15 mouse cellular contexts compared by ENCODE assay signal in the genomic region with DNA sequence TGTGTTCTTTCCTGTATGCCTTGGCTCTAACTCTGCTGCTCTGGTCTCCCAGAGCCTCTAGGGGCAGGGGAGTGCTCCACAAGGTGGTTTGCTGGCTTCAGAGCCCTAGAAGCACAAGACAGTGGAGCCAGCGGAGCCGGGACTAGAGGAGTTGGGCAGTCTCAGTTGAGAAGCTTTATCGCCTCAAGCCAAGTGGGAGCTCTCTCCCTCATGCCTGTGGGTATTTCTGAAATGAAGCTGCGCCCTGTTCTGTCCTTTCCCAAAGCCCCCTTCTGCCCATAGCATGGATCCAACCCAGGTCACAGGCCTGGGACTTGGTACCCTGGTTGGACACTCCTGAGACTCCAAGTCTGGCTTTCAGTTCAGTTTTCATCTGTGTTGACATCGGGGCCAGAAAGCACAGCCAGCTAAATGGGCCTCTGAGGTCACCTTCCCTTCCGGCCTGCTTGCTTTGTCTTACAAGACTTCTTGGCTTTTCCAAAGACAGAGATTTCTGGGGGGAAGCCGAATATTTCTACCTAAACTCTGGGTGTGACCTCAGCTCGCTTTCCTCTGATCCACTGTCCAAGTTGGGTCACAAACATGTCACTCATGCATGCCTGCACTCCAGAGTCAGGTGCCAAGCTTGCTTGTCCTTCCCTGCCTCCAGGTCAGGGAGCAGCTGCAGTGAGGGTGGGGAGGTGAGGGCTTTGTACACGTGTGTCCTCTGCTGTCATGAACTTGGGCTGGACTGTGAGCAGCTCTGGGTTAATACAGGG. TPM values are rescaled to one million over a fixed set of nuclear protein-coding genes. Genes with fewer than 3 reads are reported as not detected.
DNase-seq lines count a peak whose midpoint lies in the region; ATAC-seq and TF ChIP-seq lines count a peak whose summit lies in the region.
"Had no signal": no experiment of that assay in that cellular context is flagged by ENCODE, and none has a peak within 500 bp of the region (broad histone marks: within the 10 kb centered on the region; RNA-seq: fewer than 3 reads in every experiment).

No protein-coding gene starts in this region.

- peak; percentile 18 to 72 for DNase-seq in adrenal gland, adult (ENCODE audit: inconsistent age in 2 of 2, low spot score in 1 of 2)
- no peak for DNase-seq in adrenal gland, postnatal 25 days
- no peak for DNase-seq in hindbrain, postnatal 0 days (ENCODE audit: low spot score)
- DNase-seq in hindbrain, embryonic 11.5 days (ENCODE audit: low spot score), result no peak
- peak; percentile 41 for DNase-seq in heart, adult 8-10 months (ENCODE audit: low spot score)
- DNase-seq in kidney, postnatal 25 days, result peak; percentile 42 to 83
- DNase-seq in spleen, postnatal 36 days (ENCODE audit: low spot score in 2 of 2), result no peak
- DNase-seq: thymus, postnatal 25 days had no signal

- no peak for ATAC-seq in hindbrain, postnatal 0 days
- no peak for ATAC-seq in hindbrain, embryonic 11.5 days (ENCODE audit: low FRiP score)
- no peak for ATAC-seq in cerebellum, adult (ENCODE audit: insufficient number of reproducible peaks, low FRiP score, low TSS enrichment)

- no peak overlapping the region for H3K4me2 ChIP-seq in hindbrain, postnatal 0 days (ENCODE audit: low read depth, low read length)
- H3K4me2 ChIP-seq in hindbrain, embryonic 11.5 days (replicated peaks; ENCODE audit: low read depth, low read length), result no peak overlapping the region
- H3K4me2 ChIP-seq: heart, embryonic 15.5 days; liver, embryonic 15.5 days; midbrain, embryonic 12.5 days had no signal

- no peaks in the 10 kb centered on the region for H3K36me3 ChIP-seq in hindbrain, postnatal 0 days (ENCODE audit: insufficient read depth, low read length)
- H3K36me3 ChIP-seq in hindbrain, embryonic 11.5 days (ENCODE audit: control insufficient read depth, insufficient read depth, low read length), result no peaks in the 10 kb centered on the region
- H3K36me3 ChIP-seq: forebrain, embryonic 10.5 days; limb, embryonic 10.5 days; liver, embryonic 15.5 days; midbrain, embryonic 12.5 days had no signal

- H3K9ac ChIP-seq in hindbrain, postnatal 0 days (replicated peaks; ENCODE audit: low read length), result no peak overlapping the region
- no peak overlapping the region for H3K9ac ChIP-seq in hindbrain, embryonic 11.5 days (ENCODE audit: low read depth, low read length)
- H3K9ac ChIP-seq: heart, embryonic 15.5 days; liver, embryonic 15.5 days; midbrain, embryonic 12.5 days had no signal

- H3K27ac ChIP-seq in hindbrain, postnatal 0 days, result no peak overlapping the region
- H3K27ac ChIP-seq in hindbrain, embryonic 11.5 days (ENCODE audit: low read depth, low read length), result no peak overlapping the region
- H3K27ac ChIP-seq: forebrain, embryonic 10.5 days; heart, embryonic 15.5 days; limb, embryonic 10.5 days; liver, embryonic 15.5 days; midbrain, embryonic 12.5 days had no signal

- peak; percentile 17; the same call in 1 of the 2 replicates for TF ChIP-seq CTCF in hindbrain, postnatal 0 days (IDR thresholded peaks at IDR 0.05; ENCODE audit: low read depth)

- WGBS in hindbrain, postnatal 0 days, result 78% methylated on average over 9 of the region's 9 CpGs
- WGBS in hindbrain, embryonic 11.5 days, result 80% methylated on average over 9 of the region's 9 CpGs

- H3K4me3 ChIP-seq in hindbrain, postnatal 0 days (ENCODE audit: low read length), result no peak overlapping the region
- H3K4me3 ChIP-seq in hindbrain, embryonic 11.5 days (ENCODE audit: low read depth, low read length), result no peak overlapping the region
- H3K4me3 ChIP-seq: forebrain, embryonic 10.5 days; heart, embryonic 15.5 days; limb, embryonic 10.5 days; liver, embryonic 15.5 days; midbrain, embryonic 12.5 days had no signal

- no peaks in the 10 kb centered on the region for H3K9me3 ChIP-seq in hindbrain, postnatal 0 days (ENCODE audit: low read length)
- no peaks in the 10 kb centered on the region for H3K9me3 ChIP-seq in hindbrain, embryonic 11.5 days (ENCODE audit: control insufficient read depth, low read length)
- H3K9me3 ChIP-seq: forebrain, embryonic 10.5 days; heart, embryonic 15.5 days; limb, embryonic 10.5 days; liver, embryonic 15.5 days; midbrain, embryonic 12.5 days had no signal

- no peaks in the 10 kb centered on the region for H3K27me3 ChIP-seq in hindbrain, postnatal 0 days (ENCODE audit: insufficient read depth, low read length)
- no peaks in the 10 kb centered on the region for H3K27me3 ChIP-seq in hindbrain, embryonic 11.5 days (ENCODE audit: control insufficient read depth, insufficient read depth, low read length)
- H3K27me3 ChIP-seq: CH12.LX; heart, embryonic 15.5 days; liver, embryonic 15.5 days had no signal

- H3K4me1 ChIP-seq in hindbrain, postnatal 0 days (ENCODE audit: insufficient read depth, low read length), result no peaks in the 10 kb centered on the region
- peaks cover 10% of the 10 kb centered on the region for H3K4me1 ChIP-seq in hindbrain, embryonic 11.5 days (replicated peaks; ENCODE audit: control insufficient read depth, insufficient read depth, low read length)
- H3K4me1 ChIP-seq: liver, embryonic 15.5 days had no signal

RNA-seq across cellular contexts. Expression of a gene that starts 19.5 kb away (rescaled TPM):
- total RNA-seq in adrenal gland, postnatal 25 days (2021), result 470 and 512 TPM in 2 replicates
- total RNA-seq in hindbrain, postnatal 0 days (2014; rRNA removed), result 5.6 and 7.8 TPM in 2 replicates
- polyA plus RNA-seq in hindbrain, postnatal 0 days (2015; fragmentation: Nextera tagmentation; extraction: Ambion mirVana), result 0.59 and 0.64 TPM in 2 replicates
- polyA plus RNA-seq in hindbrain, embryonic 11.5 days (2014; fragmentation: Nextera tagmentation; extraction: Ambion mirVana), result 0.67 and 1.1 TPM in 2 replicates
- total RNA-seq in heart, adult 8-10 months (2022), result 10 to 100 TPM; 14.7 to 21.1 (median 18.8) TPM

Comparison
In these comparisons a context has a peak if more than half of its experiments do, and no peak if none do; other contexts are left out.
1. DNase-seq: peak in adrenal gland, adult (2 of 2), heart, adult 8-10 months (single experiment) and kidney, postnatal 25 days (2 of 2); none in adrenal gland, postnatal 25 days (single experiment), hindbrain, postnatal 0 days (single experiment), hindbrain, embryonic 11.5 days (single experiment) and spleen, postnatal 36 days (0 of 2).
2. RNA of a gene that starts 19.5 kb away (total RNA-seq): 470 to 512 TPM in adrenal gland, postnatal 25 days; 14.7 to 21.1 TPM in heart, adult 8-10 months and 5.6 to 7.8 TPM in hindbrain, postnatal 0 days; every median in the first group is over 10 times any median in the second.